Mouse (Mus musculus) heart, adult 8-10 months (tissue): ENCODE measurements around the gene Zyx. TPM values are rescaled to one million over a fixed set of nuclear protein-coding genes. Genes with fewer than 3 reads are reported as not detected.

Experiments
- DNase-seq: peaks from one replicate; pipeline ENCODE4 v3.0.0; 2022; ENCODE audit warnings: low spot score
- total RNA-seq, 4 experiments: library from RNA; stranded (reverse); gene quantifications; 2 replicates each; pipeline ENCODE4 v1.2.4; 2022

Zyx gene
- total RNA-seq, 4 experiments from 2014 or later = 39.3 to 47.4 (median 44.6) TPM

- peak; percentile 81 for DNase-seq
Measured at GRCm38 (mm10) chr6:42350021-42350967, 864 bp downstream of the Zyx start.

DNA sequence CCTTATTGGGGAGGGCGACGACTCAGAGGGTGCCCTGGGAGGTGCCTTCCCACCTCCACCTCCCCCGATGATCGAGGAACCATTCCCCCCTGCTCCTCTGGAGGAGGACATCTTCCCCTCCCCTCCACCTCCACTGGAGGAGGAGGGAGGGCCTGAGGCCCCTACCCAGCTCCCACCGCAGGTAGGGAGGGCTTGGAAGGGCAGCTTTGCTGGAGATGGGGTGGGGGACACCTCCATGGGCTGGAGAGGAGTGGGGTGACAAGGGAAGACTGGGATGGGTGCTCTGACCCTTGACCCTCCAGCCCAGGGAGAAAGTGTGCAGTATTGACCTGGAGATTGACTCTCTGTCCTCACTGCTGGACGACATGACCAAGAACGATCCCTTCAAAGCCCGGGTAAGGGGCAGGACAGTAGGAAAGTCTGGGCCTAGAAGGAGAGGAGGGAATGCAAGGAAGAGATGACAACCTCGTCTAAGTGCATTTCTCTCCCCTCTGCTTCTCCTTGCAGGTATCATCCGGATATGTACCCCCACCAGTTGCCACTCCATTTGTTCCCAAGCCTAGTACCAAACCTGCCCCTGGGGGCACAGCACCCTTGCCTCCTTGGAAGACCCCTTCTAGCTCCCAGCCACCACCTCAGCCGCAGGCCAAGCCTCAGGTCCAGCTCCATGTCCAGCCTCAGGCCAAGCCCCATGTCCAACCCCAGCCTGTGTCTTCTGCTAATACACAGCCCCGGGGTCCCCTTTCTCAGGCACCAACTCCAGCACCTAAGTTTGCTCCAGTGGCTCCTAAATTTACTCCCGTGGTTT, 1.7 kb downstream of the Zyx start:
- DNase-seq = no peak

DNA sequence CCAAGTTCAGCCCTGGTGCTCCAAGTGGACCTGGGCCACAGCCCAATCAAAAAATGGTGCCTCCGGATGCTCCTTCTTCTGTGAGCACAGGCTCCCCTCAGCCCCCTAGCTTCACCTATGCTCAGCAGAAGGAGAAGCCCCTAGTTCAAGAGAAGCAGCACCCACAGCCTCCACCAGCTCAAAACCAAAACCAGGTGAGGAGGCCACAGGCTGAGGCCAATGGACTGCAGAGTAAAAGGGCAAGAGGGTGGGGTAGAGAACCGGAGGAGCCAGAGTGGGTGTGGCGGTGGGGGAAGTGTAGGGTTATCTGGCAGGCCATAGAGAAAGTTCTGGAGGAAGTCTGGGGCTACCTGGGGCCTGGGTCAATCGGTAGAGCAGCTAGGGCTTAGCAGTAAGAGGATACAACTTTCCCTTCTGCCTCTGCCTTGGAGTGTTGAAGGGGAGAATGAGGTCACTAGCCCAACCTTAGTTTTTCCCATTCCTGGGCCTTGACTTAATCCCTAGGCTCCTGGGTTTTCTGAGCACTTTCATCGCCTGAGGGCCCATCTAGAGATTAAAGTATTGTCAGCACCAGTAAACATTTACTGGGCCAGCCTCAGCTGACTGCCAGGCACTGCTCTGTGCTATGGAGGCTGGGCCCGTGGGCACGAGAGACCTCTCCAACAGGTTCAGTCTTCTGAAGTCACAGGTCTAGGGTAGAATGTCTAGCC, 2.5 kb downstream of the Zyx start:
- no peak for DNase-seq

- DNase-seq = no peak
Measured at GRCm38 (mm10) chr6:42352486-42352846, 3.0 kb downstream of the Zyx start.

DNA sequence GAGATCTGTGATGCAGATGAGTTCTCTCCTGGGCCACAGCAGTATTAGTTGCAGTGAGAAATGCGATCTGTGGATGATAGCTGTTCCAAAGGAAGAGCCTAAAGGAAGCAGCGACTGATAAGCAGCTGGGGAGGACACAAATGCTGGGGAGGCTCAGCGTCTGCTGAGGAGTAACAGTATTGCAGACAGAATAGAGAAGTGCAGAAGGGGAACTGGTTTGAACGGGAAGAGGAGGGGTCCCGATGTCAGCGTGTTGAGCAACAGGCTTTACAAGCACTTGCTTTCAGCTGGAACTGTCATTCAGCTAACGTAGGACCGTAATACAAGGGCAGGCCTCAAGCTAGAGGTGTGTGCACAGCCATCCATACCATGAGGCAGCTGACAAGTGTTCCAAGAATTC, 3.8 kb downstream of the Zyx start:
- no peak for DNase-seq

GRCm38 (mm10) chr6:42354076-42355019, 4.9 kb downstream of the Zyx start:
- no peak for DNase-seq

DNA sequence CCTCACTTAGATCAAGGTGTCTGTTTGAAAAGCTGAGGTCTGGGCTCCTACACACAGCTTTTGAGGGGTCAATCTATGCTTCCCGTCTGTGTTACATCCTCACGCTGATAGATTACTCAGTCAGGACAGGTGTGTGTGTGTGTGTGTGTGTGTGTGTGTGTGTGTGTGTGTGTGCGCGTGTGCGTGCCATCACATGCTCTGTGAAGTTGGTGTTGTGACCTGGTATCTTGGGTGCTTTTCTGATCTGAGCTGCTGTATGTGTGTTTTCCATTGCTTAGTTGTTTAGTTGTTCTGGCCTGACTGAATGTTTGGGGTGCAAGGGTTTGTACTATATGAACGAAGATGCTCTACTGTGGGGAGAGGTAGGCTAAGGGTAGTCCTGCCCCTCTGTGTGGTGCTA, 5.9 kb downstream of the Zyx start:
- no peak for DNase-seq

DNA sequence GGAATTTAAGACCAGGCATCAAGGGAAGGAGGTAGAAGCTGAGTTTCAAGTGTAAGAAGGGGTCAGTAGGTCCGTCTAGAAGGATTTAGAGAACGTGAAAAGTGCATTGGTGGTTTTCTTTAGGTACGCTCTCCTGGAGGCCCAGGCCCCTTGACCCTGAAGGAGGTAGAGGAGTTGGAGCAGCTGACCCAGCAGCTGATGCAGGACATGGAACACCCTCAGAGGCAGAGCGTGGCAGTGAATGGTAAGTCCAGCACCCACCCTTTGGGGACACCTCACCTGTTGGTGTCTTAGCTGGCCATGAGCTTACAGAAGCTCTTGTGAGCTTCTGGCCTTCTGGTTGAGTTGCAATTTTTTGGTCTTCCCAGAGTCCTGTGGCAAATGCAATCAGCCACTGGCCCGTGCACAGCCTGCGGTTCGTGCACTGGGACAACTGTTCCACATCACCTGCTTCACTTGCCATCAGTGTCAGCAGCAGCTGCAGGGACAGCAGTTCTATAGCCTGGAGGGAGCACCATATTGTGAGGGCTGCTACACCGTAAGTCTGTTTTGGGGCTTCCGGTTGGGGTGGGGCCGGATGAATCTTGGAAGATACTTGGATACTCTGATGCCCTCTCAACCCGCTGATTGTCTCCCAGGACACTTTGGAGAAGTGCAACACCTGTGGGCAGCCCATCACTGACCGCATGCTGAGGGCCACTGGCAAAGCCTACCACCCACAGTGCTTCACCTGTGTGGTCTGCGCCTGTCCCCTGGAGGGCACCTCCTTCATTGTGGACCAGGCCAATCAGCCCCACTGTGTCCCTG, 6.6 kb downstream of the Zyx start:
- no peak for DNase-seq

GRCm38 (mm10) chr6:42356913-42357312, 7.5 kb downstream of the Zyx start:
- DNase-seq = no peak

DNA sequence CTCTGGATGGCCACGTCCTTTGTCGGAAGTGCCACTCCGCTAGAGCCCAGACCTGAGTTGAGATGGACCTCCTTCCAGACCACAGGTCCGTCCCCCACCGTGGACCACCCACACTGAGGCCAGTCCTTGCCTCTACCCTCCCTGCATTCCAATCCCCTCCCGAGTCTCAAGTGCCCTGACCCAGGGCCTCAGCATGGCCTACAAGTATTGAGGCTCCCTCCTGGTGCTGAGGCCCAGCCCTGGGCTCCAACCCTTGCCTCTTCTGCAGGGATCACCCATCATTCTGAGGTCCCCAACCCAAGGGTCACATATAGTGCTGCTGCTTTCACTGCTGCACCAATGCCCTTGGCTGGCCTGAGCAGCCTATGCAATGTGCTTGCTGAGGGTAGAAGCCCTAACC, 8.5 kb downstream of the Zyx start:
- DNase-seq = no peak

GRCm38 (mm10) chr6:42358901-42359300, 9.5 kb downstream of the Zyx start:
- no peak for DNase-seq

- DNase-seq = peak; percentile 79
Measured at GRCm38 (mm10) chr6:42359364-42360147, 10.1 kb downstream of the Zyx start.

DNA sequence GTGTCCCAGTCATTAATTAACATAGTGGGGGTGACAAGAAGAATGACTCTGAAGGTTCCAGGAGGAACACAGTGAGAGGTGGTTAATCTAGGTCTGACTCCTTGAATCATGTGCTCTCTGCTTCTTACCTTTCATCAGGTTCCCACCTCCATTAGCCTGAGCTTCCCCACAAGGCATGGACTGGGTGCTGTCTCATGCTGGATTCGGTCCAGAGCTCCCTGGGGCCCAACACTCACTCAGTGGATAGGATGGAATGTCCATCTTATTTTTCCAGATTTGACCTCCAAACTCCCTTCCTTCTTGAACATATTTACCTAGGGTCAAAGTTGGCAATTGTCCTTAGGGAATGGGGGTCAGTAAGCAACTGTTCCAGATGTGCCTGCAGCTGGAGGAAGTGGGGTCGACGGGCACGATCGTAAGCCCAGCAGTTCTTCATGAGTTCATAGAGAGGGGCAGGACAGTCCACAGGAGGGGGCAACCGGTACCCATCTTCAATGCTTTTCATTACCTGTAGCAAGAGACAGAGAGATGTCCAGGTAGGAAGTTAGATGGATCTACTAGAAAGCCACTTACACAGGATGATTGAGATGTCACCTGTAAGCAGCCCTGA, 10.9 kb downstream of the Zyx start:
- DNase-seq = no peak

DNA sequence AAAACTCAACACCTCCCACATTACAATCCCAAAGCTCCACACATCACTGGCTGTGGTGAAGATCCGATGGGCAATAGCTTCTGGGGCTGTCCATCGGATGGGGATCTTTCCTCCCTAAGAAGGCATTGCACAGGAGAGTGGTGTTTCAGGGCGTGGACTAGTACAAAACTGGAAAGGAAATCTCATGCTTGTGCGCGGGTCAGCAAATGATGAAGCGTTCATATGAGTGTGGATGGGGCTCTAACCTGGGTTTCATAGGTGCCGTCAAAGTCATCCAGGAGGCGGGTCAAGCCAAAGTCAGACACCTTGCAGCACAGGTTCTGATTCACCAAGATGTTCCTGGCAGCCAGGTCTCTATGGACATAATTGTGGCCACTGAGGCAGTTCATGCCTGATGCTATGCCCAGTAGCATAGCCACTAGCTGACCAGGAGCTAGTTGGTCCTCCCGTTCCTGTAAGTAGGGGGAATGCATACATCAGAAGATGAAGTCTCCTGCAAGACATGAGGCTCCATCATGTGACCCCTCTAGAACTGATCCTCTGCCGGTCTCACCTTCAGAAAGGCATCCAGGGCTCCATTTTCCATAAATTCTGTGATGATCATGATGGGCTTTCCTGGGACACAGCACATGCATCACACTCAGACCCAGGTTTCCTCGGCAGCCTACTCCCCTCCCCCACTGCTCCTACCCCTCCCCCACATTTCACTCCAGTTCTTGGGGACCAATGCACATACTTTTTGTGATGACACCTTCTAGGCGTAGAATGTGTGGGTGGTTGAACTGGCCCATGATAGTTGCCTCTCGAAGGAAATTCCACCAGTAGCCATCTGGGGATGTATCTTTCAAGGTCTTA, 11.8 kb downstream of the Zyx start:
- DNase-seq = no peak

- no peak for DNase-seq
Measured at GRCm38 (mm10) chr6:42362074-42362473, 12.6 kb downstream of the Zyx start.

DNA sequence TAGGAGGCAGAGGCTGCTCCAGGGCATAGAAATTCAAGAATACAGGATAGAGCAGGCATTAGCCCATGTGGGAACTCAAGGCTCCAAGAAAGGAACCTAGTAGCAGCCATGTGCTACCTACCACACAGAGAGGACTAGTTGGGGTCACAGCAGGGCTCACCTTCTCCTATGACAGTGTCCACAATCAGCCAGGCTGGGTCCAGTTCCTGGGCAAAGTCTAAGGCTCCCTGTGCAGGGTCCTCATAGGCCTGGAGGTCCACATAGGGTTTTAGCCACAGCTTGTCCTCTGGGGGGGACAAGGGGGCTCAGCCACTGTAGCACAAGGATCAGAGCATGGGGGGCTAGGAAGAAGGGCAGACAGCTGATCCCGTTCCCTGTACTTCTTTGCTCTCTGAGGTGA, 13.1 kb downstream of the Zyx start:
- no peak for DNase-seq

DNA sequence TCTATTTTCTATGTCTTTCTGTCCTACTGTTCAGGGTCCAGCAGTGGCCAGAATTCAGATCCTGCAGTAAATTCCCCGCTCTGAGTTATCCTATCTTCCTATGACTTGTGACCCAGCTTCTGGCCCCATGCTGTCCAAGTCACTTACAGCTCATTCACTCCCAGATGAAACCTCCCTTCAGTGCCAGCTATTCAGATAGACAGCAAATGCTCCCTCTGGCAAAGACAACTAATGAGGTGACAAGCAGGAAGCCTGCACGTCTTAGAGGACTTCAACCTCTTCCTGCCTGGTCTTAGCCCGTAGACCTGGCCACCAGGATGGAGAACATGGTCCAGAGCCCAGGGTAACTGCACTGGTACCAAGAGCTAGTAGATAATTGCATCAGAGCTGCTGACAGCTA, 13.5 kb downstream of the Zyx start:
- DNase-seq = no peak

DNA sequence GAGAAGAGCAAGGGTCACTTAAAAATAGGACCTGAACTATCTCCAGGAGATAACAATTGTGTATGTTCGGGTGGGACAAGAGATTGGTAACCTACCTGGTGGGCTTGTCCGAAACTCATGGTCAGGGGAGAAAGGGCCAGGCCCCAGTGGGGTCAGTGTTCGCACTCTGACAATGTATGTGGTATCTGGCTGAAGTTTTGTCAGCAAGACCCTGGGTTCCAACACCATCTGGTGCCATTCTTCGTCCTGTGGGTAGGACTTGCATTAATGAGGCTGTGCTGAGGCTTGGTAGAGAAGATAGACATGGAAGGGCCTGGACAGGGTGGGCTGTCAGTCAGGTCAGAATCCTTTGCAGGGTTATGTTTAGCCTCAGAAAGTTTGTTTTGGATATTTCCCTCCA, 14.6 kb downstream of the Zyx start:
- no peak for DNase-seq
